Mouse (Mus musculus) midbrain, embryonic 16.5 days (tissue): ENCODE measurements around the gene Ccdc134. TPM values are rescaled to one million over a fixed set of nuclear protein-coding genes. Genes with fewer than 3 reads are reported as not detected.

Experiments used
- ATAC-seq: fragments of 200-750 bp; cut with Nextera tagmentation; 2 replicates; pipeline ENCODE4 v1.8.0; 2017; ENCODE audit warnings: moderate TSS enrichment
- H3K27ac ChIP-seq: fragments of 300-500 bp; sonication (generic); 2 replicates; pipeline ENCODE4 v1.5.1; 2014; ENCODE audit warnings: mild to moderate bottlenecking, low read length, mixed read lengths
- H3K27me3 ChIP-seq: fragments of 300-500 bp; sonication (generic); 2 replicates; pipeline ENCODE4 v1.6.1; 2014; ENCODE audit warnings: low read depth, low read length, mixed read lengths; ENCODE audit not compliant: control insufficient read depth, insufficient read depth
- H3K36me3 ChIP-seq: fragments of 300-500 bp; sonication (generic); 2 replicates; pipeline ENCODE4 v1.6.1; 2014; ENCODE audit warnings: mild to moderate bottlenecking, low read length, moderate library complexity, mixed read lengths; ENCODE audit not compliant: control insufficient read depth, insufficient read depth
- H3K4me1 ChIP-seq: fragments of 300-500 bp; sonication (generic); 2 replicates; pipeline ENCODE4 v1.6.1; 2014; ENCODE audit warnings: mild to moderate bottlenecking, low read length, mixed read lengths; ENCODE audit not compliant: control insufficient read depth, insufficient read depth
- H3K4me2 ChIP-seq: fragments of 300-500 bp; sonication (generic); 2 replicates; pipeline ENCODE4 v1.6.1; 2014; ENCODE audit warnings: mild to moderate bottlenecking, low read length, mixed read lengths
- H3K4me3 ChIP-seq: fragments of 300-500 bp; sonication (generic); 2 replicates; pipeline ENCODE4 v1.5.1; 2014; ENCODE audit warnings: low read depth, mild to moderate bottlenecking, low read length, moderate library complexity, mixed read lengths
- H3K9ac ChIP-seq: fragments of 300-500 bp; sonication (generic); 2 replicates; pipeline ENCODE4 v1.6.1; 2014; ENCODE audit warnings: low read depth, low read length, mixed read lengths
- H3K9me3 ChIP-seq: fragments of 300-500 bp; sonication (generic); replicated peaks from 2 replicates; pipeline ENCODE4 v1.6.1; 2014; ENCODE audit warnings: mild to moderate bottlenecking, low read length, mixed read lengths; ENCODE audit not compliant: control insufficient read depth, poor library complexity, severe bottlenecking
- WGBS: fragments of 180-500 bp; shearing (Covaris S2); extraction: QIAGEN DNeasy Blood & Tissue Kit; methylation state at CpG from one replicate; pipeline ENCODE4 v1.1.7; 2014; 5-methylcytosine and 5-hydroxymethylcytosine counted together
- polyA plus RNA-seq: library from polyadenylated mRNA; unstranded; fragments of >200 nt; fragmentation: Nextera tagmentation; extraction: Ambion mirVana; gene quantifications from 2 replicates; pipeline ENCODE4 v1.2.1, GENCODE M21; 2015

Ccdc134 gene
- polyA plus RNA-seq, 1 experiment from 2014 or later = 10.5 TPM

DNA sequence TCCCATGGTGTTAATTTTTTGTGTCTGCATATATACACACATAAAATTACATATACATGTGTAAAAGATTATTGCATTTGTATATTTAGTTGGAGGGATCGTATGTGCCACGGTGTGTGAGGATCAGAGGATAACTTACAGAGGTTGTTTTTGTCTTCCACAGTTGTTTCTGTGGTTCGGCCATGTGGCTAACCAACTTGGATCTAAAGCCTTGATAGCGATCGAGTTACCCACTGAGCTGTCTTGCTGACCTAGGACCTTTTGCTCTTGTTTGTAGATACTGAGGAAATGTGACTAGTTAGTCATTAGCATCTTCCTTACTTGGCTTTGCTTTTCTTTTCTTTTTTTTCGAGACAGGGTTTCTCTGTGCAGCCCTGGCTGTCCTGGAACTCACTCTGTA lies 28.6 kb downstream of the Ccdc134 start:
- 97% methylated on average over 6 of the region's 6 CpGs for WGBS
- no peak overlapping the region for H3K4me3 ChIP-seq
- H3K27me3 ChIP-seq = no peaks in the 10 kb centered on the region
- H3K9me3 ChIP-seq = no peaks in the 10 kb centered on the region
- no peak for ATAC-seq
- H3K4me1 ChIP-seq = peaks cover 13% of the 10 kb centered on the region
- H3K36me3 ChIP-seq = no peaks in the 10 kb centered on the region
- no peak overlapping the region for H3K4me2 ChIP-seq
- no peak overlapping the region for H3K9ac ChIP-seq
- H3K27ac ChIP-seq = no peak overlapping the region

DNA sequence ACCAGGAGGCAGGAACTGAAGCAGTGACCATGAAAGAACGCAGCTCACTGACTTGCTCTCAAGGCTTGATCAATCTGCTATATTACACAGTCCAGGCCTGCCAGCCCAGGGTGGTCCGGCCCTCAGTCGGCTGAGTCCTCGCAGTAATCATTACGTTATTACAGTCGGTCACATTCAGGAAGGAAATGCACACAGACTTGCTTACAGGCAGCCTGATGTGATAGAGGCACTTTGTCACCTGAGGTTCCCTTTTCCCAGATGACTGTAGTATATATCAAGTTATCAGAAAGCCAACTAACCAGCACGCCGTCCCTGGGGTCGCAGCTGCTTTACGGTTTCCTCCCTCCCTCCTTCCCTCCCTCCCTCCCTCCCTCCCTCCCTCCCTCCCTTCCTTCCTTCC lies 29.2 kb downstream of the Ccdc134 start:
- no peaks in the 10 kb centered on the region for H3K27me3 ChIP-seq
- H3K4me1 ChIP-seq = peaks cover 10% of the 10 kb centered on the region
- H3K36me3 ChIP-seq = no peaks in the 10 kb centered on the region
- 84% methylated on average over 10 of the region's 10 CpGs for WGBS
- no peak overlapping the region for H3K4me2 ChIP-seq
- H3K27ac ChIP-seq = no peak overlapping the region
- ATAC-seq = no peak
- H3K9ac ChIP-seq = no peak overlapping the region
- H3K9me3 ChIP-seq = no peaks in the 10 kb centered on the region
- H3K4me3 ChIP-seq = no peak overlapping the region

DNA sequence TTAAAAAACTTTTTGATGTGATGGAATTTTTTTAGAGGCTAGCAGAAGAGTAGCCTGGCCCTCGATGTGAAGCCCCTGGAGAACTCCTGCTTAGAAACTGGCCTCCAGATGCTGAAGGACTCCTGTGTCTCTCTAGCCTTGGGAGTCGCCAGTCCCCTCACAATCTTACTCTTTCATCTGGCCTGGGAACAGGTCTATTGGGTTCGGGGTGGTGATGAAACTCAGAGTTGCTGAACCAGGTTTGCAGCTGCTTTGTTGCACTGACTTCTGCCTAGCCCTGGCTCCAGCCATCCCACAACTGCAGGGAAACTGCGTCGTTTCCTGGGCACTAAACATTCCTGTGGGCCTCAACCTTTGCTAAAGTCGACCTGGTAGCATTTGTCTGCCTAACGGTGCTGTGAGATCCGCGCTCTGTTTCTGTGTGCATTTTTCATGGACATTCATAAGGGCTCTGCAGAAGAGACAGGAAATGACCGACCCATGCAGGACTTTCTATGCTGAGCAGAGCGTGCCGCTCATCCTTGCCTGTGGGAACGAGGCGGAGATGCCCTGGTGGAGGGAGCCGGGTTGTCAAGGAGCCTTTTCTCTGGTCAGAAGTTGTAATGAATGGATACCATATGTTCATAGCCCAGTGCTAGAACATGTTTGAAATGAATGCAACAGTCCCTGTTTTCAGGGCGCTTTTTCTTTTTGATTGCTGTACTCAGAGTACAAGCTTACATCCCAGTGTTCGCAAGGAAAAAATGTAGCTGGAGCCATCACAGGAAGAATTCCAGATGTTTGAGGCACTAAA lies 30.7 kb downstream of the Ccdc134 start:
- Histone ChIP-seq H3K36me3 (no peaks in the 10 kb centered on the region), H3K4me2 (no peak overlapping the region), H3K9ac (no peak overlapping the region), H3K27ac (no peak overlapping the region), H3K4me1 (peaks cover 10% of the 10 kb centered on the region), H3K27me3 (no peaks in the 10 kb centered on the region), H3K4me3 (no peak overlapping the region), H3K9me3 (no peaks in the 10 kb centered on the region)
- no peak for ATAC-seq
- WGBS = 77% methylated on average over 17 of the region's 17 CpGs

DNA sequence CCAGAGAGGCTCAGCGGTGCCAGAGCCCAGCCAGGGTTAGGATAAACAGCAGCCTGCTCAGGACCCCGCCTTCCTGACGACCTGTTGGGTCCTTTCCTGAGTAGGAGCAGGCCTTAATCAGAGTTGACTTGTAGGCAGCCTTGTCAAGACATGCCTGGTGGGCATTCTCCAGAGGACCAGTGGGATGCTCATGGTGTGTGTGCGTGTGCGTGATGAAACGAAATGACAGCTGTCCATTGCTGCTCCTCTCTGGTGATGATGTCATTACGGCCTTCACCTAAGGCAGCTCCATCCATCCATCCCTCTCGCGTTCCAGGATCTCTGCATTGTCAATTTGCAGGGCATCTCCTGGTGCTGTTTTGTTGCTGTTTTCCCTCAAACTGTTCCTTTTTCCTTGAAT lies 31.7 kb downstream of the Ccdc134 start:
- H3K9ac ChIP-seq = no peak overlapping the region
- no peak overlapping the region for H3K27ac ChIP-seq
- ATAC-seq = no peak
- H3K9me3 ChIP-seq = no peaks in the 10 kb centered on the region
- H3K4me2 ChIP-seq = no peak overlapping the region
- WGBS = 83% methylated on average over 9 of the region's 9 CpGs
- peaks cover 15% of the 10 kb centered on the region for H3K4me1 ChIP-seq
- no peaks in the 10 kb centered on the region for H3K27me3 ChIP-seq
- no peak overlapping the region for H3K4me3 ChIP-seq
- no peaks in the 10 kb centered on the region for H3K36me3 ChIP-seq

DNA sequence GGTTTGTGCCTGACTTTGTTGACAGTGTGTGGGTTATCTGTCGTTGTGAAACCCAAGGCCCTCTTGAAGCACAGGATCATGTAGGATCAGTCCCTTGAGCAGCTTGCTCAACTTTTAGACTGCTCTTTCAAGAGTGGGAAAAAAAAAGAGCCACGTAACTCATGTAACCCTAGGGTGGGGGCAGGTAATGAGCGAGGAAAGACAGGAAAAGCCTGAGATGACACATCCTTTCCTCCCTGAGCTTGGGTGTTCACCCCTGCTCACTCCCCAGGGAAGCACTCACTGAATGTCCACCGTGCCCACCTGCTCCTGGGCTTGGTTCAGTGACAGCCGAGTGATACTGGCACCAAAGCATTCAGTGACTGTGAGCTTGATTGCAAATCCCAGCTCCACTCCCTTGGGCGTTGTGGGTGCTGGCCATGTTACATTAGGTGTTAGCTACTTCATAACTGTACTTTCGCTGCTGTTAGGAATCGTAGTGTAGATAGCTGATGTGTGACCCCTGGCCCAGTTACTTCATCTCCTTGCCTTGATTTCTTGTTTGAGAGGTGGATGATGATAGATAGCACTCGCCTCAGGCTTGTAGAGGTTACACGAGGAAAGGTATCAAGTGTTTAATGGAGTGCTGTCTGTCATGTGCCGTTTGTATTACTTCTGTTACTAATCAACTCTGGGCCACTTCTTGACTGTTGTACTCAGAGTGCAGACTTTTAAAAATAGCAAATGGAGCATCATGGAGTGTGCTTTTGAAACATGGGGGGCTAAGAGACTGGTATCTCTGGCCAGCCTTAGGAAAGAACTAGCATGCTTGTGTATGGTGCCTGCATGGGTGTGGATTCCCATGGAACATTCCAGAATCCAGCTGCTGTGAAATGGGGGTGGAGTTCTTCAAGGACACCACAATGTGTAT lies 33.3 kb downstream of the Ccdc134 start:
- H3K36me3 ChIP-seq = no peaks in the 10 kb centered on the region
- ATAC-seq = no peak

DNA sequence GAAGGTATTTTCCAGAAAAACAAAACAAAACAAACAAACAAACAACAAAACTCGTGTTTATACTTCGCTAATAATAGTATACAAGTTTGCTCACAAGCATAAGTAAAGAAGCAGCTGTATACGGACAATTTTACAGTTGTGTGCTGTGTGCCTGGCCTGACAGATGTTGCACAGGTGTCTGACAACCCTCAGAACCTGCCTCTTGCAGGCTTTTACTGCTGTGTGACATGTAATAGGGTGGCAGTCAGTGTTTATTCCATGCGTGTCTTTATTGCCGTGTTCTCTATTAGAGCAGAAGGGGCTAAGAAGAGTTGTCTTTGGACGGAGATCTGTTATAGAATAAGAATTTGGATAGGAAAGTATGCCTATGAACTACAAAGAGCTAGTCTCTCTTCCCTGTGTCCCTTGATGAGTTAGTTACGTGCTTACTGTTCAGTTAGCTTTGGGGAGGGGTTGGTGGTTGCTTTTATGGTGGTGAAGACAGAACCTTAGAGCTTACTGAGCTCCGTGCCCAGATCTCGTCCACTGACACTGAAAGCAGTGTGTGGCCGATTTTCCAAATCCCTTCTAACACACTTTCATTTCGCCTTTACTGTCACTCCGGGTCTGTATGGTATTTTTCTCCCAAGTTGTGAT lies 34.4 kb downstream of the Ccdc134 start:
- H3K4me3 ChIP-seq = no peak overlapping the region
- no peak overlapping the region for H3K9ac ChIP-seq
- no peaks in the 10 kb centered on the region for H3K27me3 ChIP-seq
- H3K27ac ChIP-seq = no peak overlapping the region
- no peak for ATAC-seq
- H3K4me2 ChIP-seq = no peak overlapping the region
- WGBS = 89% methylated on average over 12 of the region's 12 CpGs
- H3K9me3 ChIP-seq = no peaks in the 10 kb centered on the region
- no peaks in the 10 kb centered on the region for H3K36me3 ChIP-seq
- H3K4me1 ChIP-seq = peaks cover 29% of the 10 kb centered on the region

More for the DNA sequence above, 33.3 kb downstream of the Ccdc134 start:
- 83% methylated on average over 11 of the region's 11 CpGs for WGBS
- Histone ChIP-seq H3K27me3 (no peaks in the 10 kb centered on the region), H3K9ac (no peak overlapping the region), H3K9me3 (no peaks in the 10 kb centered on the region), H3K27ac (no peak overlapping the region), H3K4me1 (peaks cover 19% of the 10 kb centered on the region), H3K4me2 (no peak overlapping the region), H3K4me3 (no peak overlapping the region)

DNA sequence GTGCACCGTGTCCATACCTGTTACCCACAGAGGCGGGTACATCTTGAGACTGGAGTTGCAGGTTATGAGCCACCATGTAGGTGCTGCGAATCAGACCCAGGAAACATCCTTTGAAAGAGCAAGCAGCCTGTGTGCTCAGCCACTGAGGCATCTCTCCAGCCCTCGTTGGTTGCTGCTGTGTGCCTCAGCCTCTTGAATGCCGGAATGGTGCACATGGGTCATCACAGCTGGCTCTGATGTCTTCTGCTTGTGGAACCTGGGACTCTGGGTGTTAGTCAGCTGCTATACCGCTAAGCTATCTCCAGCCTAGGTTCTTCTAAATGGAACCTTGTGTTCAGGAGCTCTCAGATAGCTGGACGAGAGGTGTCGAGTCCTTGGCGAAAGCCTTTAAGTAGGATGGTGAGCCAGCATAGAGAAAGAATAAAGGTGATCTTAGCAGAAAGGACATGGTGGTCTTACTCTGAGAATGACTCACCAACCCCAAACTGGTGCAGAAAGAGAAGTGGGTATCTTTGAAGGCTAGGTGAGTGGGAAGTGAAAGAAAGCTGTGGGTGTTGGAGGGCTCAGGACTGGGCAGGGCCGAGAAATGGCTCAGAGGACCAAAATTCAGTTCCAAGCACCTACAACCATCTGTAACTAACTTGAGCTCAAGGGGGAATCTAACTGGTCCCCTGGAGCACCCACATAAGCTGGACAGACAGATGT lies 35.8 kb downstream of the Ccdc134 start:
- H3K36me3 ChIP-seq = no peaks in the 10 kb centered on the region
- no peak overlapping the region for H3K27ac ChIP-seq
- no peaks in the 10 kb centered on the region for H3K27me3 ChIP-seq
- peaks cover 32% of the 10 kb centered on the region for H3K4me1 ChIP-seq
- H3K4me2 ChIP-seq = no peak overlapping the region
- no peak overlapping the region for H3K9ac ChIP-seq
- WGBS = 83% methylated on average over 10 of the region's 10 CpGs
- ATAC-seq = no peak
- H3K9me3 ChIP-seq = no peaks in the 10 kb centered on the region
- no peak overlapping the region for H3K4me3 ChIP-seq

DNA sequence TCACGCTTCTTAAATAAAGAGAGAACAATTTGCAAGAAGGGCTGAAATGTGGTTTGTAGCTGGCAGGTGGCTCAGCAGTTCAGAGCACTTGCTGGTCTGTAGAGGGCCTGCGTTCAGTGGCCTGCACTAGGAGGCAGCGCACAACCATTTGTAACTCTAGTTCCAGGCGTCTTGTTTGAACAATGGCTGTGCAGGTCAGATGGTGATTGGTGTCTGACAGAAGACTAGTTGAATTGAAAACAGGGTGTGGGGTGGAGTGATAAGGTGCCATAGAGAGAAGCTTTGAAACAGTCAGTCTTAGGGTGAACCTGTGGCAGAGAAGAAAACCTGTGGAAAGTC lies 36.3 kb downstream of the Ccdc134 start:
- Histone ChIP-seq H3K4me1 (peaks cover 29% of the 10 kb centered on the region), H3K27me3 (no peaks in the 10 kb centered on the region), H3K4me2 (no peak overlapping the region), H3K4me3 (no peak overlapping the region), H3K9me3 (no peaks in the 10 kb centered on the region), H3K27ac (no peak overlapping the region), H3K36me3 (no peaks in the 10 kb centered on the region), H3K9ac (no peak overlapping the region)
- ATAC-seq = no peak
- WGBS = 51% methylated on average over 4 of the region's 4 CpGs
